Mouse (Mus musculus) midbrain, embryonic 15.5 days (tissue): ENCODE data around the gene Cbln3. TPM values are rescaled to one million over a fixed set of nuclear protein-coding genes. Genes with fewer than 3 reads are reported as not detected.

Experiments used
- ATAC-seq: fragments of 200-750 bp; cut with Nextera tagmentation; replicated peaks from 2 replicates; pipeline ENCODE4 v1.8.0; 2017; ENCODE audit warnings: moderate TSS enrichment
- H3K27ac ChIP-seq: fragments of 300-500 bp; sonication (generic); 2 replicates; pipeline ENCODE4 v1.5.1; 2015; ENCODE audit warnings: mild to moderate bottlenecking, inconsistent platforms
- H3K27me3 ChIP-seq: fragments of 300-500 bp; sonication (generic); replicated peaks from 2 replicates; pipeline ENCODE4 v1.6.1; 2015; ENCODE audit warnings: inconsistent platforms
- H3K36me3 ChIP-seq: fragments of 300-500 bp; sonication (generic); replicated peaks from 2 replicates; pipeline ENCODE4 v1.6.1; 2015; ENCODE audit warnings: inconsistent platforms
- H3K4me1 ChIP-seq: fragments of 300-500 bp; sonication (generic); 2 replicates; pipeline ENCODE4 v1.6.1; 2015; ENCODE audit warnings: inconsistent platforms
- H3K4me2 ChIP-seq: fragments of 300-500 bp; sonication (generic); 2 replicates; pipeline ENCODE4 v1.6.1; 2015; ENCODE audit warnings: inconsistent platforms, mild to moderate bottlenecking, moderate library complexity
- H3K4me3 ChIP-seq: fragments of 300-500 bp; sonication (generic); 2 replicates; pipeline ENCODE4 v1.5.1; 2015; ENCODE audit warnings: mild to moderate bottlenecking, inconsistent platforms
- H3K9ac ChIP-seq: fragments of 300-500 bp; sonication (generic); 2 replicates; pipeline ENCODE4 v1.6.1; 2015; ENCODE audit warnings: mild to moderate bottlenecking, inconsistent platforms
- H3K9me3 ChIP-seq: fragments of 300-500 bp; sonication (generic); 2 replicates; pipeline ENCODE4 v1.6.1; 2016; ENCODE audit warnings: inconsistent platforms
- WGBS: fragments of 180-500 bp; shearing (Covaris S2); methylation state at CpG from one replicate; pipeline ENCODE4 v1.1.7; 2015; ENCODE audit warnings: mixed read lengths; 5-methylcytosine and 5-hydroxymethylcytosine counted together
- polyA plus RNA-seq: library from polyadenylated mRNA; unstranded; fragments of >200 nt; fragmentation: Nextera tagmentation; extraction: Ambion mirVana; gene quantifications from 2 replicates; pipeline ENCODE4 v1.2.1, GENCODE M21; 2015

The Cbln3 gene
- polyA plus RNA-seq, result 0.19 and 0.20 TPM in 2 replicates

DNA sequence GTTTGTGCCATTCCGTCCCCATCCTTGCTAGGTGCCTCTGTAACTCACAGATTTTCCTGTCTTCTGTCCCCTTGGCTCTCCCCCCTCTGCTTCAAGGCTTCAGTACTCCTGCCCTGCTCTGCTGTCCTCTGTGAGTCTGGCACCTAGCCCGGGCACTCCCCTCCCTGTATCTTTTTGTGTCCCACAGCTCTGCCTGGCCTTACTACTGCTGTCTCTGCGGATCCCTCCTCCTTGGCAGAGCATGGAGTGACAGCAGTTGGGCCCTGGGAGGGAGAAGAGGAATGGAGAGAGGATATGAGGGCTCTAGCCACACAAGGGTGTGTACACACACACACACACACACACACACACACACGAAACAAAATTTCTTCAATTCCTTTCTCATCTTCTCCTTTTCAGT lies at the start of gene Cbln3:
TSS of gene Cbln3 (minus strand) at position 227 of the 400 bp plus-strand sequence.
- peak within 1 kb of the TSS; percentile 79 for H3K9ac ChIP-seq
- peak within 1 kb of the TSS; percentile 64 for H3K27ac ChIP-seq
- H3K4me3 ChIP-seq, result peak within 1 kb of the TSS; percentile 81
- peaks cover 24% of the 10 kb centered on the region for H3K4me1 ChIP-seq
- no peaks in the 10 kb centered on the region for H3K27me3 ChIP-seq
- peaks cover 11% of the 10 kb centered on the region; the same call in 1 of the 2 replicates for H3K36me3 ChIP-seq
- no peaks in the 10 kb centered on the region for H3K9me3 ChIP-seq
- ATAC-seq, result peak; percentile 56
- 30% methylated on average over 4 of the region's 4 CpGs for WGBS
- peak within 1 kb of the TSS; percentile 91 for H3K4me2 ChIP-seq

DNA sequence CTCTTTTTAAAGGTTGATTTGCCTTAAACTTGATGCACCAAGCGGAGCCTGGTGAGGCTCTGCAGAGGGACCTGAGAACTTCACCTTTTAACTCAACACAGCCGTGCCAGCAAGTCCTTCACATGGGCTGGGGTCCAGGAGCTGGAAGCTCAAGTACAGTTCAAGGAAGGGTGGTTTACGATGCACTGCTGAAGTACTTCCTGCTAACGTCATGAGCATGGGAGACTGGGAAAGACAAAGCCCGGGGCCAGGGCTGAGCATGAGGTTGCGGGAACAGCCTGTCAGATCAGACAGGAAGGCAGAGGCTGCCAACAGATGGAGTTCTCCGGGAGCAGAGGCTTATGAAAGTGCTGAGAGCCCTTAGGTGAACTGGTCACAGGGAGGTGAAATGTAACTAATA lies 49.4 kb upstream of the Cbln3 start:
- Histone ChIP-seq H3K27me3 (no peaks in the 10 kb centered on the region), H3K9me3 (no peaks in the 10 kb centered on the region), H3K36me3 (no peaks in the 10 kb centered on the region), H3K4me3 (no peak overlapping the region), H3K4me2 (no peak overlapping the region), H3K9ac (no peak overlapping the region), H3K4me1 (no peaks in the 10 kb centered on the region), H3K27ac (no peak overlapping the region)
- 71% methylated on average over 7 of the region's 7 CpGs for WGBS
- ATAC-seq, result no peak

DNA sequence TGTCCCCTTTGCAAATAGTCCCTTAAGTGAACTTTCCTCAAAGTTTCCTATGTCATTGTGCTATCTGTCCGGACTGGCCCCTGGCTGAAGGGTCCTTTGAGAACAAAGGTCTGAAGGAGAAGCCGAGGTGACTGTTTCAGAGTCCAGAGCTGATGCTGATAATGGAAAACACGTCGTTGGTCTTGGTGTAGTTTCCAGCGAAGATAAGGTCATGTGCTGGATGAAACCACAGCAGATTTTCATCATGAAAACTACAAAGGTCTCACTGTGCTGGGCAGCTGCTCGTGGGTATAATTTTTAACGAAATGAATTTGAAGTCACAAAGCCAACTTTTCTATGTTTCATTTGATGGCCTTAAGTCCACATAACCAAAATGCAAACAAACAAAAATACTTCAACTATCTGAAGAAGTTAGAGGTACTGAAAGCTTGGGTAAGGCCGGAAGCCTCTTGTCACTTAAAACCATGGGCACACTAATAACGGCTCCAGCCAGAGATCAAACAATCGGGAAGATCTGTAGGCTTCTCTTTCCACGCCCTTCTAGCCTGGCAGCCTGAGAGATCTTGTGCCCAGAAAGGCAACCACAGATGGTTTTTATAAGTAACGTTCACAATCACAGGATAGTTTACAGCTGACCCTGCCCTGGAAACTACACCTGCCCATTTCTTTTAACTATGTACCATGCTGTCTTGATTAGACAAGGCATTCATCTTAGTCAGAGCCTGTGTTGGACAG lies 45.2 kb upstream of the Cbln3 start:
- H3K4me3 ChIP-seq, result no peak overlapping the region
- H3K4me1 ChIP-seq, result no peaks in the 10 kb centered on the region
- WGBS, result 86% methylated on average over 12 of the region's 12 CpGs
- ATAC-seq, result no peak
- no peaks in the 10 kb centered on the region for H3K9me3 ChIP-seq
- no peak overlapping the region for H3K9ac ChIP-seq
- H3K27me3 ChIP-seq, result no peaks in the 10 kb centered on the region
- no peak overlapping the region for H3K4me2 ChIP-seq
- no peaks in the 10 kb centered on the region for H3K36me3 ChIP-seq
- no peak overlapping the region for H3K27ac ChIP-seq

DNA sequence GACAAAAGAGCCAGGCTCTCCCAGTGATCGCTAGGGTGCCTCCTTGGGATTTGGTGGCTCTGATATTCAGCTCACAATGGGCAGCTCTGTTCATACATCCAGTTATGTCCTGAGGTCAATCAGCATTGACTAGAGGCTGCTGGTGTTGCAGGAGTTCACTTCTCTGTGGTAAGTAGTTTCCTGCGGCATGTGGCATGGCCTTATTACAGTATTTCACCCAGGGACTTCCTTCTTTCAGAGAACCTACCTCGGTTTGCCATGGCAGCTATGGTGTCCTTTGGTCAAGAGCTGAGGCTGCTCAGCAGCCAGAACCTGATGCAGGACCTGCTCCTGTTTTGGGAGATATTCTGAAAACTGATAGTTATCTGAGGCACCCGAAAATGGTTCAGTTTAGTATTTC lies 42.7 kb upstream of the Cbln3 start:
- H3K4me1 ChIP-seq, result no peaks in the 10 kb centered on the region

DNA sequence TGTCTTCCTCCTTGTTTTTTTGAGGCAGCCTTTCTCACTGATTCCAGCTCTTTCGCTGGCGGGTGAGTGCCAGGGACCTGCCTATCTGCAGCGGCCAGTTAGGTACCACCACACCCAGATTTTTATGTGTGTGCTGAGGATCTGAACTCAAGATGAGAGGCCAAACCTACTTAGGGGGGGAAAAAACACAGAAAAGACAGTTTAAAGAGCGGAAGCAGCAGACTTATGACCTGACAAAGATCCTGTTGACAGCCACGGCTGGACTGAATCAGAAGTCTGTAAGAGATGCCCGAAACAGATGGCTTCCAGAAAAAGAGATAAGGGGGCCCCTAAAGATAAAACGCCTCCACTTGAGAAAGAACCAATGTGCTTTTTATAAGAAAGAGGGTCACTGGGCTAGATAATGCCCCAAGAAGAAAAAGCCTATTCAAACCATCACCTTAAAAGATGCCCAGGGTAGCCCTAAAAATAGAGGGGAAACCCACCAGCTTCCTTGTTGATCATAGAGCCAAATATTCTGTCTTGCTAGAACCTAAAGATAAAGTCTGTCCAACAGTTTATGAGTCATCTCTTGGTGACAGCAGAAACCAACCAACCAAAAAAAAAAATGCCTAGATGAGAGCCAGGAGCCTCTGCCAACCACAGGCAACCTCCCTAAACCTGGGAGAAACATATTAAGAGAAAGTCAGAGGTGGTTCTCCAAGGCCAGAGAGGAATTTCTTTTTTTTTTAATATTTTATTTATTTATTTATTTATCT lies 38.5 kb upstream of the Cbln3 start:
- no peaks in the 10 kb centered on the region for H3K9me3 ChIP-seq
- H3K9ac ChIP-seq, result no peak overlapping the region
- peaks cover 4% of the 10 kb centered on the region; the same call in 1 of the 2 replicates for H3K4me1 ChIP-seq
- no peaks in the 10 kb centered on the region for H3K27me3 ChIP-seq
- 91% methylated on average over 7 of the region's 7 CpGs for WGBS
- no peak overlapping the region for H3K27ac ChIP-seq
- no peak overlapping the region for H3K4me2 ChIP-seq
- no peak overlapping the region for H3K4me3 ChIP-seq
- H3K36me3 ChIP-seq, result no peaks in the 10 kb centered on the region
- no peak for ATAC-seq

More for the DNA sequence above, 42.7 kb upstream of the Cbln3 start:
- Histone ChIP-seq H3K9me3 (no peaks in the 10 kb centered on the region), H3K27me3 (no peaks in the 10 kb centered on the region), H3K4me3 (no peak overlapping the region), H3K36me3 (no peaks in the 10 kb centered on the region), H3K4me2 (no peak overlapping the region), H3K9ac (no peak overlapping the region), H3K27ac (no peak overlapping the region)
- ATAC-seq, result no peak
- WGBS, result 85% methylated on average over 4 of the region's 4 CpGs

DNA sequence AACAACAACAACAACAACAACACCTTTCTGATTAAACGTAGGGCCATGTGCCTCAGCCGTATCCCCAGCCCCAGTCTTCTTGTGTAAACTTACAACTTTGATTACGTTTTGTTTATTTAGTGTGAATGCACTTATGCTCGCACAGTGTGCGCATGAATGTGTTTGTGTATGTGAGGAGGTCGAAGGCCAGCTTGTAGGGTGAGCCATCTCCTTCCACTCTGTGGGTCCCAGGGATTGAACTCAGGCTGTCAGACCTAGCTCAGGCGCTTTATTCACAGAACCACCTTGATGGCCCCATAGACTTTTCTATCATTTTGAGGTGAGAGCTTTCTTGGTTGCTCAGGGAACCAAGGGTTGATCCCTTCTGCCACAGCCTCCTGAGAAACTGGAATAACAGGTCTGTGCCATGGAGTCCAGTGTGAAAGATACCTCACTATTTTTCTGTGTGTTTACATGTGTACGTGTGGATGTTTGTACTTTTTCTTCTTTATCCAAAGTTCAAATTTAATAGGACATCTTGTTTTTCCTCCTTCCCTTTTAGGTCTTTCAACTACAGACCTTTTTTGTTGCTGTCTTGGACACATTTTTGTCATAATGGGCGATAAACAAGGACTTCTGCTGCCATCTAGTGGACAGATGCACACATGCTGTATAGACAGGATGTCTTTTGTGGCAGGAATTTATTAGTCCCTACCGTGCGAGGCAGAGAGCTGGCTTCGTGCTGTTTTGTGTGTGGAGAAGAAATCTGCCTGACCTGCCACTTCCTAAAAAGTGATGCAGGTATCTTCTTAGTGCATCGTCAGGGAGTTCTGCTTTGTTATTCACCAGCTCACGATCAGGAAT lies 34.3 kb upstream of the Cbln3 start:
- peaks cover 4% of the 10 kb centered on the region; the same call in 1 of the 2 replicates for H3K4me1 ChIP-seq
- 41% methylated on average over 14 of the region's 14 CpGs for WGBS
- peak; percentile 88 for ATAC-seq
- no peaks in the 10 kb centered on the region for H3K9me3 ChIP-seq
- H3K36me3 ChIP-seq, result no peaks in the 10 kb centered on the region
- no peak overlapping the region for H3K27ac ChIP-seq
- H3K4me2 ChIP-seq, result peak overlapping the region; percentile 42
- no peak overlapping the region for H3K4me3 ChIP-seq
- H3K9ac ChIP-seq, result no peak overlapping the region
- no peaks in the 10 kb centered on the region for H3K27me3 ChIP-seq

DNA sequence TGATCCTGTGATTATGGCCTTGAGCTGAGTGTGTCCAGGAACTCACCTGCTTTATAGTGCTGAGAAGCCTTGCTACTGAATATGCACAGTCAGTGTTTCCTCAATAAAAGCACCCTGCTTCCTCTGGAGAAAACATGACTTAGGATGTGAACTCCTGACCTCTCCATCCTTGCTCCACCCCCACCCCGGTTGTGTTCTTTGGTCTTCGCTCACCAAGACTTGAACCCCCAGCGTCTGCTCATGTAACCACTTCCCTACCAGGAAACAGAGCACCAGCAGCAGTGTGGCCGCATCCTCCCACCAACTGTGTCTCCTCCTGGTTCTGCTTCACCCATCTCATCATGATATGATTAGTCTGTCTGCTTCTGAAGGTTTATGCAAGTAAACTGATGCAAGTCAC lies 29.2 kb upstream of the Cbln3 start:
- WGBS, result 66% methylated on average over 4 of the region's 4 CpGs
- ATAC-seq, result no peak
- Histone ChIP-seq H3K27me3 (no peaks in the 10 kb centered on the region), H3K4me3 (no peak overlapping the region), H3K9ac (no peak overlapping the region), H3K4me2 (no peak overlapping the region), H3K9me3 (no peaks in the 10 kb centered on the region), H3K36me3 (no peaks in the 10 kb centered on the region), H3K4me1 (no peaks in the 10 kb centered on the region), H3K27ac (no peak overlapping the region)

DNA sequence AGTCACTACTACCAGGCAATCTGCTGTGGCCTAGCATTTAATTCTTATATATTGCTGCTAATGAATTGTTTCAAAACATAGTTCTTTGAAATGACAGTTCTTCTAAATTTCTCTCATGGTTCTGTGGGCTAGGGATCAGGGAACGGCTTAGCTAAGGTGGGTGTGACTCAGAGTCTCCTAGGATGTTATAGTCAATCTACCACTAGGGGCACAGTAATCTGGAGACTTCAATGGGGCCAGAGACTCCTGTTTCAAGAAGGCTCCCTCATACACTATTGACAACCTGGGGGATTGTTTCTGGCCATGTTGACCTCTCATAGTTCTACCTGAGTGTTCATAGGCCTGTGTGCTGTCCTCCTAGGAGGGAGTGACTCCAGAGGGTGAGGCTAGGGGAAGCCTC lies 21.3 kb upstream of the Cbln3 start:
- no peak overlapping the region for H3K4me2 ChIP-seq
- peaks cover 7% of the 10 kb centered on the region for H3K4me1 ChIP-seq
- H3K27ac ChIP-seq, result no peak overlapping the region
- ATAC-seq, result no peak
- WGBS, result 16% methylated on average over 1 of the region's 1 CpGs
- H3K27me3 ChIP-seq, result no peaks in the 10 kb centered on the region
- H3K4me3 ChIP-seq, result no peak overlapping the region
- H3K9me3 ChIP-seq, result no peaks in the 10 kb centered on the region
- H3K9ac ChIP-seq, result no peak overlapping the region
- H3K36me3 ChIP-seq, result no peaks in the 10 kb centered on the region

DNA sequence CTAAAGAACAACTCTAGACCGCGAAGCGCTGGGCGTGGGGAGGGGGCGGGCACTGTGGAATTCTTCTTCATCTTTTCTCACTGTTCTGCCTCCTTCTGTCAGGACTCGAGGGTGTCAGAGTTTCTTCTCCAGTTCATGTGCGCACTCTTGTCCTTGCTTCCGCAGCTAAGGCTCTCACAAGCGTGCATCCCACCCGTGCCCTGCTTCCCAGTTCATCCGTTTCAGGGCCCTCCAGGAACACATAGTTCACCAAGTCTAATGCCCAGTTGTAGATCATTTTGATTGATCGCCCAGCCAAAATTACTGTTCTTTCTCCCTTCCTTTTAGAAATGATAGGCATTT lies 16.2 kb upstream of the Cbln3 start:
- Histone ChIP-seq H3K36me3 (peaks cover 18% of the 10 kb centered on the region), H3K4me2 (peak overlapping the region; percentile 90), H3K4me3 (peak overlapping the region; percentile 59), H3K4me1 (peaks cover 20% of the 10 kb centered on the region), H3K27me3 (no peaks in the 10 kb centered on the region), H3K27ac (peak overlapping the region; percentile 77), H3K9me3 (no peaks in the 10 kb centered on the region), H3K9ac (peak overlapping the region; percentile 68)
- WGBS, result 6% methylated on average over 12 of the region's 12 CpGs
- ATAC-seq, result no peak

DNA sequence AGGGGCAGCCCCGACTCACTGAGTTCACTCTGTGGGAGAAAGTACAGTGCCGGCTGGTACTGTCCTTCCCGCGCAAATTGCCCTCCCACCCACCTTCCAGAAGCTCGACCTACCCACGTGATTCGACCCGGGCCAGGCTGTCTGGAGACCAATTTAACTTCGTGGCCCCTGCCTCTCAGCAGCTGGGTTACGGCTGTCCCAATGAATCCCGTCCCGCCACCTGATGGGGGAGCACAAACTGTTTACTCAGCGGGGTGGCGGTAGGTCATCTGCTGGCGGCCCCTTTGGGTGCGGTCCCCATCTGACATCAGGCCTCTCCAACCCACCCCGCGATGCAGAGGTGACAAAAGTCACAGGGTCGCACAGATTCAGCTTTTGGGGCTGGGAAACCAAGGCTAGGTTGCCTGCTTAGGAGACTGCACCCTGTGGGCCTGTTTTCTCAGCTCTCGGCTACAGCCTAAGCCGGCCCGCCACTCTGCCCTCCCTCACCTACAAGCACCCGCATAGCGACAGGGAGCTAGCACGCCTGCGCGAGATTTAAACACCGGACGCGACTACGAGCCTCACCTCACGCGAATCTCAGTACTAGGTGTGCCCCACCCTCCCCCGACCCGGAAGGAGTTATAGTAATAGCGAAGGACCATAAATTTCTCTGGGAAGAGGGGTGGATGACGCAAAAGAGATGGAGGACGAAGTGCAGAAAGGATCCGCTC lies 15.7 kb upstream of the Cbln3 start, which contains the start of gene Sdr39u1:
TSS of gene Sdr39u1 (minus strand) at position 593 of the 713 bp plus-strand sequence.
- peak within 1 kb of the TSS; percentile 90 for H3K4me2 ChIP-seq
- peak; percentile 98 for ATAC-seq
- no peaks in the 10 kb centered on the region for H3K27me3 ChIP-seq
- H3K4me3 ChIP-seq, result peak within 1 kb of the TSS; percentile 59
- WGBS, result 3% methylated on average over 39 of the region's 39 CpGs
- H3K9ac ChIP-seq, result peak within 1 kb of the TSS; percentile 68
- H3K36me3 ChIP-seq, result peaks cover 18% of the 10 kb centered on the region
- H3K27ac ChIP-seq, result peak within 1 kb of the TSS; percentile 77
- no peaks in the 10 kb centered on the region for H3K9me3 ChIP-seq
- peaks cover 20% of the 10 kb centered on the region for H3K4me1 ChIP-seq

DNA sequence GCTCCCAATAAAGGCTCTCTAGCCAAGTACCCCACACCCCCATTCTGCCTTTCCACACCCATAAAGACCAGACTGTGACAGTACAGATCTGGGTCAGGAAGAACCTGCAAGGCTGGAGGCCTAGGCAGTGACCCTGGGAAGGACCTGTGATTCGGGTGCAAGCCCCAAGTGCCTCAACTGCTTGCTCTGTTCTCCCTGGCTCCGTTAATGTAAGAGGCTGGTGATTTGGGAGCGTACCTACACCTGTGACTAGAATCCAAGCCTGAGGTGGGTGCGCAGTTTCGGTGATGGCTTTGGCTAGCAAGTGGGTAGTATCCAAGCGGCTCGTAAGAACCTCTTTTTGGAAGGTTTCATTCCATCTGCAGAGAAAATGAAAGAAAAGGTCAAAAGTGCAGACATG lies 14.8 kb upstream of the Cbln3 start:
- Histone ChIP-seq H3K4me3 (peak overlapping the region; percentile 59; the same call in 1 of the 2 replicates), H3K9ac (no peak overlapping the region), H3K27me3 (no peaks in the 10 kb centered on the region), H3K9me3 (no peaks in the 10 kb centered on the region), H3K36me3 (peaks cover 27% of the 10 kb centered on the region), H3K4me2 (peak overlapping the region; percentile 90), H3K27ac (no peak overlapping the region), H3K4me1 (peaks cover 20% of the 10 kb centered on the region)
- no peak for ATAC-seq
- WGBS, result 89% methylated on average over 7 of the region's 7 CpGs
